8 mouse cellular contexts compared by ENCODE assay signal in the genomic region with DNA sequence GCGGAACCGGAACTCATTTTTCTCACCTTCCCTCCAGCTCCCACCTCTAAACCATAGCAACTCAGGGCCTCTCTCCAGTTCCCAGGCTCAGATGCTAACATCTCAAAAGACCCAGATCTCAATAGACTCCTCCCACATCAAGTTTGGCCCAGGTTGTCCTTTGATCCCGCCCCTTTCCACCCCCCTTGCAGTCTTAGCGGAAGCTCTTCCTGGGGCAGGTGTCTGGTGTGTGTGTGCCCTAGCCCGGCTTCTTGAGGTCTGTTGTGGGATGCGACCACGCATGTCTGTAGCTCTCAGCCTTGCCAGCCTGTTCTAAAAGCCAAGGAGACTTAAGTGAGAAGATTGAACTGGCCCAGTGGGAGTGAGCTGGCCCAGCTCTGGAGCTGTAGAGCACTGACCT. TPM values are rescaled to one million over a fixed set of nuclear protein-coding genes. Genes with fewer than 3 reads are reported as not detected.
DNase-seq lines count a peak whose midpoint lies in the region; ATAC-seq and TF ChIP-seq lines count a peak whose summit lies in the region.

No protein-coding gene starts in this region.

- H3K9me3 ChIP-seq in ES-Bruce4 (replicated peaks; ENCODE audit: control insufficient read depth, insufficient read depth, low read length, poor library complexity, severe bottlenecking), result no peaks in the 10 kb centered on the region
- H3K9me3 ChIP-seq in forebrain, embryonic 15.5 days, result no peaks in the 10 kb centered on the region
- H3K9me3 ChIP-seq in liver, embryonic 15.5 days (replicated peaks), result no peaks in the 10 kb centered on the region

- peaks cover 4% of the 10 kb centered on the region; the same call in 1 of the 2 replicates for H3K36me3 ChIP-seq in ES-Bruce4 (ENCODE audit: control insufficient read depth, insufficient read depth, low read length, poor library complexity, severe bottlenecking)
- peaks cover 59% of the 10 kb centered on the region for H3K36me3 ChIP-seq in forebrain, embryonic 15.5 days
- H3K36me3 ChIP-seq in liver, embryonic 15.5 days (replicated peaks), result peaks cover 90% of the 10 kb centered on the region

- 48% methylated on average over 7 of the region's 7 CpGs for WGBS in forebrain, embryonic 15.5 days
- 20% methylated on average over 7 of the region's 7 CpGs for WGBS in liver, embryonic 15.5 days (ENCODE audit: insufficient replicate concordance)
- WGBS in olfactory bulb, adult 2 months, result 18% methylated on average over 7 of the region's 7 CpGs

- H3K4me1 ChIP-seq in ES-Bruce4 (ENCODE audit: control insufficient read depth, insufficient read depth, low read length), result peaks cover 10% of the 10 kb centered on the region
- peaks cover 50% of the 10 kb centered on the region for H3K4me1 ChIP-seq in forebrain, embryonic 15.5 days
- peaks cover 72% of the 10 kb centered on the region for H3K4me1 ChIP-seq in liver, embryonic 15.5 days (replicated peaks)
- peaks cover 49% of the 10 kb centered on the region for H3K4me1 ChIP-seq in olfactory bulb, adult 2 months (ENCODE audit: control insufficient read depth, insufficient read depth, low read length)

- peak overlapping the region; percentile 70 for H3K4me2 ChIP-seq in forebrain, embryonic 15.5 days (replicated peaks)
- peak overlapping the region; percentile 72 for H3K4me2 ChIP-seq in liver, embryonic 15.5 days

- peak overlapping the region; percentile 69 for H3K4me3 ChIP-seq in ES-Bruce4 (ENCODE audit: low read depth, low read length)
- peak overlapping the region; percentile 45 for H3K4me3 ChIP-seq in forebrain, embryonic 15.5 days
- peak overlapping the region; percentile 51 for H3K4me3 ChIP-seq in liver, embryonic 15.5 days (replicated peaks)
- peak overlapping the region; percentile 48 for H3K4me3 ChIP-seq in olfactory bulb, adult 2 months (ENCODE audit: insufficient read depth, low read depth, low read length)

- TF ChIP-seq POLR2A in ES-Bruce4 (IDR thresholded peaks at IDR 0.05; ENCODE audit: insufficient read depth, low read length), result no peak
- TF ChIP-seq POLR2A in olfactory bulb, adult 2 months (IDR thresholded peaks at IDR 0.05; ENCODE audit: insufficient read depth, low read depth, low read length), result no peak

- no peak for TF ChIP-seq CTCF in ES-Bruce4 (IDR thresholded peaks at IDR 0.05; ENCODE audit: low read depth, low read length)
- no peak for TF ChIP-seq CTCF in olfactory bulb, adult 2 months (IDR thresholded peaks at IDR 0.05; ENCODE audit: insufficient read depth, low read depth, low read length)

- ATAC-seq in forebrain, embryonic 15.5 days (replicated peaks), result no peak
- ATAC-seq in liver, embryonic 15.5 days (ENCODE audit: insufficient read depth), result no peak

- H3K27me3 ChIP-seq in ES-Bruce4 (ENCODE audit: control insufficient read depth, insufficient read depth, low read length, poor library complexity, severe bottlenecking), result no peaks in the 10 kb centered on the region
- H3K27me3 ChIP-seq in forebrain, embryonic 15.5 days, result no peaks in the 10 kb centered on the region
- H3K27me3 ChIP-seq in liver, embryonic 15.5 days, result no peaks in the 10 kb centered on the region

- no peak for TF ChIP-seq EP300 in ES-Bruce4 (IDR thresholded peaks at IDR 0.05; ENCODE audit: insufficient read depth, low read depth, low read length)

- peak overlapping the region; percentile 51 for H3K27ac ChIP-seq in ES-Bruce4 (ENCODE audit: insufficient read depth, low read length)
- H3K27ac ChIP-seq in forebrain, embryonic 15.5 days (replicated peaks), result no peak overlapping the region
- peak overlapping the region; percentile 79 for H3K27ac ChIP-seq in liver, embryonic 15.5 days (replicated peaks)
- H3K27ac ChIP-seq in olfactory bulb, adult 2 months (ENCODE audit: insufficient read depth, low read depth, low read length), result no peak overlapping the region

- H3K9ac ChIP-seq in ES-Bruce4 (ENCODE audit: low read depth, poor library complexity, severe bottlenecking), result peak overlapping the region; percentile 37
- H3K9ac ChIP-seq in forebrain, embryonic 15.5 days (replicated peaks), result peak overlapping the region; percentile 34
- H3K9ac ChIP-seq in liver, embryonic 15.5 days, result peak overlapping the region; percentile 41; the same call in 1 of the 2 replicates

- DNase-seq in CD4-positive, CD25-positive, alpha-beta regulatory T cell, adult 2 months (ENCODE audit: low read depth, low spot score), result peak; percentile 91
- DNase-seq in testis, postnatal 10 days (ENCODE audit: low spot score), result no peak
- DNase-seq in right cerebral cortex, postnatal 36 days (ENCODE audit: low spot score in 2 of 2), result no peak
- no peak for DNase-seq in right cerebral cortex, postnatal 4 days

RNA-seq across cellular contexts. Expression of a gene that starts 8.6 kb away (rescaled TPM):
- 8.6 and 11.3 TPM in 2 replicates for polyA plus RNA-seq in ES-Bruce4 (2011; ENCODE audit: insufficient read depth, insufficient read length, low read depth, missing spikeins)
- 13.6 and 13.7 TPM in 2 replicates for polyA plus RNA-seq in forebrain, embryonic 15.5 days (2015; fragmentation: Nextera tagmentation; extraction: Ambion mirVana)
- 3.9 and 4.2 TPM in 2 replicates for polyA plus RNA-seq in liver, embryonic 15.5 days (2015; fragmentation: Nextera tagmentation; extraction: Ambion mirVana)
- polyA plus RNA-seq in olfactory bulb, adult 2 months (2012; ENCODE audit: insufficient read depth, insufficient read length, low replicate concordance, missing spikeins), result not detected in 2 replicates

RNA-seq across cellular contexts. Expression of a gene that starts 18.1 kb away (rescaled TPM):
- polyA plus RNA-seq in ES-Bruce4 (2011; ENCODE audit: insufficient read depth, insufficient read length, low read depth, missing spikeins), result 1.6 and 2.0 TPM in 2 replicates
- 11.4 and 12.4 TPM in 2 replicates for polyA plus RNA-seq in forebrain, embryonic 15.5 days (2015; fragmentation: Nextera tagmentation; extraction: Ambion mirVana)
- 1.7 and 2.1 TPM in 2 replicates for polyA plus RNA-seq in liver, embryonic 15.5 days (2015; fragmentation: Nextera tagmentation; extraction: Ambion mirVana)
- not detected in 2 replicates for polyA plus RNA-seq in olfactory bulb, adult 2 months (2012; ENCODE audit: insufficient read depth, insufficient read length, low replicate concordance, missing spikeins)

RNA-seq across cellular contexts. Expression of a gene that starts 18.6 kb away (rescaled TPM):
- 24.8 TPM in 2 replicates for polyA plus RNA-seq in ES-Bruce4 (2011; ENCODE audit: insufficient read depth, insufficient read length, low read depth, missing spikeins)
- polyA plus RNA-seq in forebrain, embryonic 15.5 days (2015; fragmentation: Nextera tagmentation; extraction: Ambion mirVana), result 82.0 and 82.9 TPM in 2 replicates
- 70.1 and 77.2 TPM in 2 replicates for polyA plus RNA-seq in liver, embryonic 15.5 days (2015; fragmentation: Nextera tagmentation; extraction: Ambion mirVana)
- polyA plus RNA-seq in olfactory bulb, adult 2 months (2012; ENCODE audit: insufficient read depth, insufficient read length, low replicate concordance, missing spikeins), result not detected in 2 replicates

RNA-seq across cellular contexts. Expression of a gene that starts 31.9 kb away (rescaled TPM):
- not detected in 2 replicates for polyA plus RNA-seq in ES-Bruce4 (2011; ENCODE audit: insufficient read depth, insufficient read length, low read depth, missing spikeins)
- not detected in 2 replicates for polyA plus RNA-seq in forebrain, embryonic 15.5 days (2015; fragmentation: Nextera tagmentation; extraction: Ambion mirVana)
- 61.7 and 87.5 TPM in 2 replicates for polyA plus RNA-seq in liver, embryonic 15.5 days (2015; fragmentation: Nextera tagmentation; extraction: Ambion mirVana)
- not detected in 2 replicates for polyA plus RNA-seq in olfactory bulb, adult 2 months (2012; ENCODE audit: insufficient read depth, insufficient read length, low replicate concordance, missing spikeins)

Comparison
In these comparisons a context has a peak if more than half of its experiments do, and no peak if none do; other contexts are left out.
1. H3K27ac ChIP-seq: peak in ES-Bruce4 (single experiment) and liver, embryonic 15.5 days (single experiment); none in forebrain, embryonic 15.5 days (single experiment) and olfactory bulb, adult 2 months (single experiment).
2. Peak in every context shown above with its lines, with median percentiles within 50 percentile points of each other: H3K4me3 ChIP-seq and H3K9ac ChIP-seq.